Mouse (Mus musculus): ENCODE measurements around the gene Rcbtb2. TPM values are rescaled to one million over a fixed set of nuclear protein-coding genes. Genes with fewer than 3 reads are reported as not detected.

Gene Rcbtb2
- polyA plus RNA-seq (2015; fragmentation: Illumina TruSeq; extraction: RNeasy Lipid Tissue Mini Kit (QIAGEN cat#74804); ENCODE audit: insufficient read depth, low replicate concordance) = 60.7 TPM

DNA sequence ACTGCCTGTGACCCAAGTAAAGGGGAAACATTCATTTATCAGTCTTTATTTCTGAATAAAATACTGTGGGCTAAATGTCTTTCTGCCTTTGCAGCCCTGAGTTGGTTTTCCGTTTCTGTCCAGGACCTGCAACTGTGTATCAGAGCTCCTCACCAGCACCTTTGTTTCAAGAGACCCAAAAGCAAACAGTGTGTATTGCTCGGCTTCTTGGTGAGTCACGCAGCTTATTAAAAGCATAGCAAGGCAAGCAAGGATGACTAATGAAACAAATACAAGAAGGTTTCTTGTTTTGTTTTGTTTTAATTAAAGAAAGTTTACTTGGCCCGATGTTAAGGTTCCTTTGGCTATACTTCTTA is at the start of gene Rcbtb2:
TSS of gene Rcbtb2 (plus strand) at position 115 of the 356 bp plus-strand sequence.

DNA sequence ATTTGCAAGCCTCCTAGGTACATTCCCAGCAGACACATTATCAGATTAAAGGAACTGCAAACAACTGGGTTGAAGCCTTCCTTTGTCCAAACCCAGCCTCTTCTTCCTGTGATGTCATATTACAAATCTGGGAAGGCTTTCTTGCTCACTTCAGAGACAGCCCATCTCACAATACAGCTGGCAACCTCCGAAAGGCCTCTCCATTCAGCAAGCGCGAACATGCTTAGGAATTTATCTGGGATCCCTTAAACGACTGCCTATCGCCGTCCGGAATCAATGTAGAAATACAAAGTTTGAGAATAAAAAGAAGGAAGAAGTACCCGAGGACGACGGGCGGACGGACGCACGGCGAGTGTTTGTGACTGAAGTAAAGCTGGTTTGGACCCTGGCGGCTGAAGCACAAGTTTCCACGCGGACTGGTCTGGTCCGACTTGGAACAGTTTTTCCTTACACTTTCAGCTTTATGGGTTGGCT is 115.0 kb downstream of the Rcbtb2 start, which contains the start of gene Lpar6:
TSS of gene Lpar6 (plus strand) at position 48 of the 474 bp plus-strand sequence.

Other genes starting within 250 kb of the Rcbtb2 start
- 5.9 TPM for gene Cysltr2, start 73.9 kb upstream of the Rcbtb2 start, polyA plus RNA-seq (2015; fragmentation: Illumina TruSeq; extraction: RNeasy Lipid Tissue Mini Kit (QIAGEN cat#74804); ENCODE audit: insufficient read depth, low replicate concordance)
- gene Lpar6, start 114.9 kb downstream of the Rcbtb2 start, polyA plus RNA-seq (2015; fragmentation: Illumina TruSeq; extraction: RNeasy Lipid Tissue Mini Kit (QIAGEN cat#74804); ENCODE audit: insufficient read depth, low replicate concordance) = 20.0 TPM
- 81.4 TPM for gene Rb1, start 202.8 kb downstream of the Rcbtb2 start, polyA plus RNA-seq (2015; fragmentation: Illumina TruSeq; extraction: RNeasy Lipid Tissue Mini Kit (QIAGEN cat#74804); ENCODE audit: insufficient read depth, low replicate concordance)